Mouse (Mus musculus): ENCODE results near the gene Abi3bp. TPM values are rescaled to one million over a fixed set of nuclear protein-coding genes. Genes with fewer than 3 reads are reported as not detected.

Abi3bp gene
- polyA plus RNA-seq (2014; fragmentation: Illumina TruSeq; extraction: RNeasy Lipid Tissue Mini Kit (QIAGEN cat#74804); ENCODE audit: low replicate concordance), result 15.8 TPM

DNA sequence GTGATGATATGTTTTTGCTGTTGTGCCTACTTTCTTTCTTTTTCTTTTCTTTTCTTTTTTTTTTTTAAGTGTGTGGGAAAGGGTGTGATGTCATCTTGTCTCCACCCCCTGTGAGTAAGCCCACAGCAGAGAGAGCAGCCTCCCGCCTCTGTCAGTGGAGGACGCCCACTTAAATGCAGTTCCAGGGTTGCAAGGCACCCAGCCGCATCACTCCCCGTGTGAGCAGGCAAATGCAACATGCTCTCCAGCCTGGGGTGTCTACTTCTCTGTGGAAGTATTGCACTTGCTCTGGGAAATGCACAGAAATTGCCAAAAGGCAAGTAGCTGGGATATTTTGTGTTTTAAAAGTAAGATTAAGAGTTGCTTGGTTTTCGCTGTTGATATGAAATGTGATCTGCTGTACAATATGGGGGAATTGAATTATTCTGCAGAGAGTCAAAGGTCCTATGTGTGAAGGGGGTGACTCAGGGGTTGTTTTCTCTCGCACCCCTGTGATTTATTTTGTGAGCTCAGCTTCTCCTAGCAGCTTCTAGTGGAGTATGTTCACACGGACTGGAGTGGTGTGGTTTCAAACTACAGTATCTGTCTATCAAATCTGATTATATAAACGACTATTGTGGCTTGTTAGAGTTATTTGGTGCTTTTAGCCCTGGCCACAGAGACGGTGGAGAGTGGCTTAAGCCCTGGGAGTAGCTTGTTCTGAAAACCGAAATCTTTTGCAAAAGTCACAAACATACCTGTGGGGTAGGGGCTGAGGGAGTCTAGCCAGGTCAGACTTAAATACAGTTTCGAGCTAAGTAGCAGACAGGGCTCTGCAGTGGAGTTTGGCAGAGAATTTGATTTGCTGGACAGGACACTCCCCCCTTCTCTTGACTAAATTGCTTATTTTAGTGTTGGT is at the start of gene Abi3bp:
Abi3bp (plus strand) TSS at position 202 of the 898 bp plus-strand sequence.

DNA sequence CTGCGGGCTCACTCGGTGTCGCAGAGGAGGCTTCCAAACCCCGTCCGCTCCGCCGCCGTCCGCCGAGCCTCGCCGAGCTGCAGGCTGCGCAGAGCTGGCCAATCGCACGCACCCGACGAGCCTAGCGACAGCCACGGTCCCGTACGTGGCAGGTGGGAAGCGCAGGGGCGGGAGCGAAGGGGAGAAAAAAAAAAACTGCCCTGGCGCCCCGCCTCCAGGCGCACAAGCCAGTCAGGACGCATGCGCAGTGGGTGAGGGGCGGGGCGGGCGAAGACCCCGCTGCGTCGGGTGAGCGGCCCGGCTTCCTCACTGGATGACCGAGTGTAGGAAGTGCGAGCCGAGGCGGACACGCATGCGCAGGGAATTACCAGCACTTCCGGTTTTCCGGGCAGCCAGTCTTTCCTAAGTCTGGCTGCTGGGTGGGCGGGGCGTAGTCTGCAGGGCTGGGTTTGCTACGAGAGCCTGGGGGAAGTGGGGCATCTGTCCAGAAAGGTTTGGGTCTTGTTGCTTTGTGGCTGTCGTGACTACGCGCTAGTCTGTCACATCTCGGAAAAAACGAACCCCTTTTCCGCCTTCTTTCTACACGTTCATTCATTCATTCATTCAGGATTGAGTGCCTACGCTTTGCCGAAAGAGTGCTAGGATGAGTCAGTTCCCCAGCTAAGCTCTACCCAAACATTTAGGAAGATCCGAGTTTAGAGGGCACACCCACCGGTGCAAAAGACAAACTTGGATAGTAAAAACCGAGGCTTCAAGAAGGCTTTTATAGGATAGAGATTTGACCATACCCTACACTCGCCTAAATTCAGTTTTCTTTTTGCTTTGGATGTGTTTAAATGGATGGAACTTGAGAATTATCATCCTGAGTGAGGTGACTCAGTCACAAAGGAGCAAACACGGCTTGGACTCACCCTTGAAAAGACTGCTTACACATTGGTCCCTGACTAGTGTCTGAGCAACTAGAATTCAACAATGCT is 239.8 kb downstream of the Abi3bp start, which contains the start of gene Tfg:
Tfg (minus strand) TSS at position 227 of the 977 bp plus-strand sequence.

Other genes with a start within 250 kb of the Abi3bp start
- gene Tfg, start 239.6 kb downstream of the Abi3bp start, polyA plus RNA-seq (2014; fragmentation: Illumina TruSeq; extraction: RNeasy Lipid Tissue Mini Kit (QIAGEN cat#74804); ENCODE audit: low replicate concordance), result 1,693 TPM

All from small intestine, adult 10 weeks (tissue).